In the genomic region with DNA sequence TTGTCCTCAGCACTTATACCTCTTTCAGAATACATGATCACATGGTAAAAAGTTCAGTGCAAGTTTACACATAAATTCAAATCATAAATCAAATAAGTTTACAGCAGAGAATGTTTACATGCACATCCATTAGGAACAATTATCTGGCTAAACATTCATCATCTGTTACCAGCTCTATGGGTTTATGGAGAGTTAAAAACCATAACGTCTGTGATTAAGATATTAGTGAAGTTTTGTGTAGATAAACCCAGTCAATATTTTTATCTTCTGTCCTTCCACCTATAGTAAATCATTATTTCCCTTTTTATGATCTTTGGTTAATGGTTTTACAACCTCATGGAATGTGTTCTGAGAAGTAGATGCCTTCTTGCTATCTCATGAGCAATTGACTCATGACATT, we compare ENCODE assay signal across 28 mouse cellular contexts.
"Had no signal": no experiment of that assay in that cellular context is flagged by ENCODE, and none has a peak within 500 bp of the region (broad histone marks: within the 10 kb centered on the region; RNA-seq: fewer than 3 reads in every experiment).

No protein-coding gene starts in this region.

- H3K27me3 ChIP-seq: embryonic facial prominence, embryonic 12.5 days; embryonic facial prominence, embryonic 13.5 days; embryonic facial prominence, embryonic 15.5 days; forebrain, embryonic 12.5 days; forebrain, embryonic 13.5 days; forebrain, embryonic 15.5 days had no signal

- H3K4me3 ChIP-seq: embryonic facial prominence, embryonic 10.5 days; embryonic facial prominence, embryonic 12.5 days; embryonic facial prominence, embryonic 13.5 days; embryonic facial prominence, embryonic 15.5 days; erythroblast, embryonic 14.5 days; forebrain, embryonic 12.5 days; forebrain, embryonic 13.5 days; forebrain, embryonic 15.5 days; gastrocnemius, adult 2 months; heart, adult 2 months had no signal

- DNase-seq: cerebellum, adult 2 months; cerebellum, adult 8-10 months; cerebellum, adult 9-10 months; cerebellum, adult 9-11 months; cerebellum, postnatal 10 days; cerebellum, postnatal 14 days; cerebellum, postnatal 25 days; cerebellum, postnatal 36 days; embryo, embryonic 11 days; forebrain, postnatal 0 days; gastrocnemius, adult 2 months; gastrocnemius, postnatal 10 days; gastrocnemius, postnatal 14 days; gastrocnemius, postnatal 25 days; gastrocnemius, postnatal 36 days; heart, adult 11 months; heart, adult 18-20 months; heart, adult 2 months had no signal

- H3K4me2 ChIP-seq: embryonic facial prominence, embryonic 12.5 days; embryonic facial prominence, embryonic 13.5 days; embryonic facial prominence, embryonic 15.5 days; forebrain, embryonic 12.5 days; forebrain, embryonic 13.5 days; forebrain, embryonic 15.5 days had no signal

- H3K27ac ChIP-seq: embryonic facial prominence, embryonic 10.5 days; embryonic facial prominence, embryonic 12.5 days; embryonic facial prominence, embryonic 13.5 days; embryonic facial prominence, embryonic 15.5 days; forebrain, embryonic 12.5 days; forebrain, embryonic 13.5 days; forebrain, embryonic 15.5 days; gastrocnemius, adult 2 months; heart, adult 2 months had no signal

- ATAC-seq: forebrain, embryonic 13.5 days; forebrain, embryonic 14.5 days; forebrain, embryonic 15.5 days; forebrain, embryonic 16.5 days; forebrain, postnatal 0 days had no signal

- H3K4me1 ChIP-seq: embryonic facial prominence, embryonic 10.5 days; embryonic facial prominence, embryonic 12.5 days; embryonic facial prominence, embryonic 13.5 days; embryonic facial prominence, embryonic 15.5 days; forebrain, embryonic 12.5 days; forebrain, embryonic 13.5 days; forebrain, embryonic 15.5 days had no signal

- H3K9ac ChIP-seq: embryonic facial prominence, embryonic 12.5 days; embryonic facial prominence, embryonic 13.5 days; embryonic facial prominence, embryonic 15.5 days; forebrain, embryonic 12.5 days; forebrain, embryonic 13.5 days; forebrain, embryonic 15.5 days; forebrain, postnatal 0 days had no signal

- H3K9me3 ChIP-seq: embryonic facial prominence, embryonic 10.5 days; embryonic facial prominence, embryonic 12.5 days; embryonic facial prominence, embryonic 13.5 days; embryonic facial prominence, embryonic 15.5 days; forebrain, embryonic 12.5 days; forebrain, embryonic 13.5 days; forebrain, embryonic 15.5 days had no signal

- H3K36me3 ChIP-seq: embryonic facial prominence, embryonic 10.5 days; embryonic facial prominence, embryonic 12.5 days; embryonic facial prominence, embryonic 13.5 days; embryonic facial prominence, embryonic 15.5 days; forebrain, embryonic 12.5 days; forebrain, embryonic 15.5 days had no signal
